22 mouse cellular contexts compared by ENCODE assay signal in genomic region chr5:88693057-88693456, GRCm38 (mm10). TPM values are rescaled to one million over a fixed set of nuclear protein-coding genes. Genes with fewer than 3 reads are reported as not detected.
DNase-seq lines count a peak whose midpoint lies in the region; ATAC-seq and TF ChIP-seq lines count a peak whose summit lies in the region.
"Had no signal": no experiment of that assay in that cellular context is flagged by ENCODE, and none has a peak within 500 bp of the region (broad histone marks: within the 10 kb centered on the region; RNA-seq: fewer than 3 reads in every experiment).

No protein-coding gene starts in this region.

- H3K27ac ChIP-seq in heart, adult 2 months: no peak overlapping the region
- H3K27ac ChIP-seq in lung, embryonic 14.5 days (ENCODE audit: low read depth): no peak overlapping the region
- H3K27ac ChIP-seq in CH12.LX (ENCODE audit: insufficient read depth, low read depth): no peak overlapping the region
- H3K27ac ChIP-seq in hindbrain, embryonic 10.5 days: no peak overlapping the region
- H3K27ac ChIP-seq: embryonic facial prominence, embryonic 10.5 days; forebrain, embryonic 13.5 days; heart, embryonic 13.5 days; hindbrain, embryonic 12.5 days had no signal

- no peak for TF ChIP-seq EP300 in heart, adult 2 months (IDR thresholded peaks at IDR 0.05; ENCODE audit: insufficient read depth, low read depth, low read length)
- no peak for TF ChIP-seq EP300 in CH12.LX (IDR thresholded peaks at IDR 0.05; ENCODE audit: low read length)

- H3K4me2 ChIP-seq in lung, embryonic 14.5 days: no peak overlapping the region
- H3K4me2 ChIP-seq in CH12.LX (ENCODE audit: insufficient read depth, low read depth, poor library complexity, severe bottlenecking): no peak overlapping the region
- H3K4me2 ChIP-seq: forebrain, embryonic 13.5 days; heart, embryonic 13.5 days; hindbrain, embryonic 12.5 days had no signal

- no peak overlapping the region for H3K9ac ChIP-seq in heart, adult 2 months (ENCODE audit: low read depth, low read length)
- H3K9ac ChIP-seq in lung, embryonic 14.5 days: no peak overlapping the region
- no peak overlapping the region for H3K9ac ChIP-seq in CH12.LX (ENCODE audit: insufficient read depth, low read depth)
- H3K9ac ChIP-seq: forebrain, embryonic 13.5 days; forebrain, postnatal 0 days; heart, embryonic 13.5 days; hindbrain, embryonic 12.5 days had no signal

- intact Hi-C loops in heart, adult 2 months (cut with DNase I): no loop called here

- no peak for DNase-seq in heart, adult 2 months
- DNase-seq in heart, adult 18-20 months: no peak
- no peak for DNase-seq in lung, embryonic 14.5 days
- no peak for DNase-seq in lung, postnatal 14 days
- no peak for DNase-seq in CH12.LX (ENCODE audit: extremely low read depth)
- DNase-seq in splenic B cell, adult 2 months (ENCODE audit: low read depth, low spot score): peak; percentile 17
- DNase-seq in hindbrain, embryonic 10.5 days (ENCODE audit: low spot score): no peak
- no peak for DNase-seq in ovary, adult 18-20 months (ENCODE audit: low spot score)
- DNase-seq: adrenal gland, postnatal 14 days; cerebellum, adult 11-12 months; cerebellum, adult 9-10 months; cerebellum, postnatal 36 days; forebrain, postnatal 0 days; gastrocnemius, postnatal 14 days; heart, postnatal 36 days had no signal

- dilution Hi-C loops in CH12.LX (cut with MboI; ENCODE audit: extremely low pct_ligation_motif_present, extremely low pct_unique_long_range_greater_than_20kb, low sequenced_read_pairs): no loop called here

- peak; percentile 14; the same call in 1 of the 2 replicates for TF ChIP-seq CTCF in heart, adult 2 months (IDR thresholded peaks at IDR 0.05)
- 0 out of 2 replicates have a peak, but pooled peaks have one; percentile 2 for TF ChIP-seq CTCF in lung, embryonic 14.5 days (IDR thresholded peaks at IDR 0.05; ENCODE audit: low read depth)
- no peak for TF ChIP-seq CTCF in CH12.LX (conservative IDR thresholded peaks at IDR 0.05 in 1 of 2, IDR thresholded peaks at IDR 0.05 in 1 of 2; ENCODE audit: low read depth in 2 of 2, low read length in 2 of 2)

- TF ChIP-seq POLR2A in heart, adult 2 months (IDR thresholded peaks at IDR 0.05; ENCODE audit: insufficient read depth, low read depth, low read length): no peak
- TF ChIP-seq POLR2A in CH12.LX (IDR thresholded peaks at IDR 0.05; ENCODE audit: low read depth, low read length): no peak

- TF ChIP-seq RAD21 in CH12.LX (IDR thresholded peaks at IDR 0.05; ENCODE audit: low read depth, low read length): peak; percentile 17; the same call in 1 of the 2 replicates

- H3K9me3 ChIP-seq in lung, embryonic 14.5 days (ENCODE audit: low read depth, low read length): no peaks in the 10 kb centered on the region
- no peaks in the 10 kb centered on the region for H3K9me3 ChIP-seq in CH12.LX (replicated peaks; ENCODE audit: low read length)
- H3K9me3 ChIP-seq in hindbrain, embryonic 10.5 days: no peaks in the 10 kb centered on the region
- H3K9me3 ChIP-seq: embryonic facial prominence, embryonic 10.5 days; forebrain, embryonic 13.5 days; G1E; heart, embryonic 13.5 days; hindbrain, embryonic 12.5 days had no signal

- in situ Hi-C loops in CH12.LX (cut with MboI; ENCODE audit: low pct_ligation_motif_present, low pct_unique_long_range_greater_than_20kb, low sequenced_read_pairs): no loop called here

- no peaks in the 10 kb centered on the region for H3K36me3 ChIP-seq in heart, adult 2 months (ENCODE audit: control insufficient read depth, insufficient read depth, low read length)
- H3K36me3 ChIP-seq in lung, embryonic 14.5 days (ENCODE audit: insufficient read depth): no peaks in the 10 kb centered on the region
- H3K36me3 ChIP-seq in CH12.LX (replicated peaks in 1 of 2; ENCODE audit: control insufficient read depth in 1 of 2, insufficient read depth in 1 of 2, low read length in 1 of 2): no peaks in the 10 kb centered on the region
- no peaks in the 10 kb centered on the region for H3K36me3 ChIP-seq in splenic B cell, adult 2 months (ENCODE audit: control insufficient read depth, insufficient read depth, low read length, poor library complexity, severe bottlenecking)
- H3K36me3 ChIP-seq in hindbrain, embryonic 10.5 days: no peaks in the 10 kb centered on the region
- H3K36me3 ChIP-seq: embryonic facial prominence, embryonic 10.5 days; G1E; heart, embryonic 13.5 days; hindbrain, embryonic 12.5 days had no signal

- no peak for ATAC-seq in lung, embryonic 14.5 days (ENCODE audit: insufficient read depth)
- ATAC-seq: activated CD4-positive, CD25-positive, alpha-beta regulatory T cell, adult 4 months; forebrain, embryonic 13.5 days; forebrain, postnatal 0 days; hindbrain, embryonic 16.5 days had no signal

- H3K4me3 ChIP-seq in heart, adult 2 months: no peak overlapping the region
- no peak overlapping the region for H3K4me3 ChIP-seq in lung, embryonic 14.5 days (ENCODE audit: low read depth, low read length)
- H3K4me3 ChIP-seq in CH12.LX (replicated peaks in 1 of 3; ENCODE audit: low read depth in 2 of 3, low read length in 2 of 3, poor library complexity in 1 of 3): no peak overlapping the region
- H3K4me3 ChIP-seq in hindbrain, embryonic 10.5 days: no peak overlapping the region
- H3K4me3 ChIP-seq: embryonic facial prominence, embryonic 10.5 days; forebrain, embryonic 13.5 days; heart, embryonic 13.5 days; hindbrain, embryonic 12.5 days had no signal

- no peaks in the 10 kb centered on the region for H3K4me1 ChIP-seq in heart, adult 2 months (ENCODE audit: control insufficient read depth, insufficient read depth, low read length)
- H3K4me1 ChIP-seq in lung, embryonic 14.5 days (ENCODE audit: insufficient read depth): no peaks in the 10 kb centered on the region
- peaks cover 0 to 3% of the 10 kb centered on the region in 2 experiments; a peak in 1 of 4 replicates for H3K4me1 ChIP-seq in CH12.LX (ENCODE audit: control insufficient read depth in 1 of 2, insufficient read depth in 2 of 2)
- H3K4me1 ChIP-seq in hindbrain, embryonic 10.5 days (replicated peaks): no peaks in the 10 kb centered on the region
- H3K4me1 ChIP-seq: embryonic facial prominence, embryonic 10.5 days; forebrain, embryonic 13.5 days; hindbrain, embryonic 12.5 days had no signal

- H3K79me2 ChIP-seq in heart, adult 2 months (replicated peaks; ENCODE audit: control insufficient read depth, insufficient read depth, low read length): no peaks in the 10 kb centered on the region
- no peaks in the 10 kb centered on the region for H3K79me2 ChIP-seq in CH12.LX (replicated peaks; ENCODE audit: control insufficient read depth, extremely low read depth, insufficient read depth, poor library complexity, severe bottlenecking)

- no peaks in the 10 kb centered on the region for H3K27me3 ChIP-seq in heart, adult 2 months (ENCODE audit: control insufficient read depth, insufficient read depth, low read length)
- no peaks in the 10 kb centered on the region for H3K27me3 ChIP-seq in lung, embryonic 14.5 days (ENCODE audit: insufficient read depth, low read length)
- H3K27me3 ChIP-seq in CH12.LX (replicated peaks): no peaks in the 10 kb centered on the region
- H3K27me3 ChIP-seq in splenic B cell, adult 2 months (ENCODE audit: control insufficient read depth, insufficient read depth, low read length, poor library complexity, severe bottlenecking): no peaks in the 10 kb centered on the region
- no peaks in the 10 kb centered on the region for H3K27me3 ChIP-seq in hindbrain, embryonic 10.5 days (ENCODE audit: insufficient read depth, poor library complexity, severe bottlenecking)
- H3K27me3 ChIP-seq: forebrain, embryonic 13.5 days; heart, embryonic 13.5 days; hindbrain, embryonic 12.5 days had no signal

TF ChIP-seq in CH12.LX, 34 proteins besides CTCF, POLR2A, EP300 and RAD21:
- no peak for TF ChIP-seq GABPA (IDR thresholded peaks at IDR 0.05; ENCODE audit: insufficient replicate concordance, low read depth, low read length)
- TF ChIP-seq MYC (IDR thresholded peaks at IDR 0.05; ENCODE audit: low read depth, low read length): peak; percentile 57; the same call in 1 of the 2 replicates
- no peak for TF ChIP-seq ZMIZ1 (IDR thresholded peaks at IDR 0.05; ENCODE audit: low read depth, low read length)
- TF ChIP-seq ZC3H11A (IDR thresholded peaks at IDR 0.05; ENCODE audit: low read depth, low read length): no peak
- TF ChIP-seq TBP (conservative IDR thresholded peaks at IDR 0.05; ENCODE audit: low read depth, low read length): no peak

RNA-seq across cellular contexts. Expression of gene Grsf1, which starts 17.1 kb away (rescaled TPM):
- total RNA-seq in heart, adult 2 months (2021): 100 to 1,000 TPM; 187 to 211 TPM
- polyA plus RNA-seq in heart, adult 2 months (2012; rRNA removed): 63.6 and 111 TPM in 2 replicates
- 100 to 1,000 TPM; 208 to 215 TPM for total RNA-seq in heart, adult 18-20 months (2021)
- polyA plus RNA-seq in lung, embryonic 14.5 days (2014; fragmentation: Nextera tagmentation; extraction: Ambion mirVana): 71.4 and 73.3 TPM in 2 replicates
- 56.8 and 60.5 TPM in 2 replicates for total RNA-seq in CH12.LX (2012; rRNA removed)
- 109 and 115 TPM in 2 replicates for total RNA-seq in CH12.LX (2014; rRNA removed)
- polyA plus RNA-seq in CH12.LX (2012; ENCODE audit: insufficient read length, low read depth): 100 and 126 TPM in 2 replicates
- 76.0 and 81.2 TPM in 2 replicates for polyA plus RNA-seq in hindbrain, embryonic 10.5 days (2016; fragmentation: Nextera tagmentation; extraction: Ambion mirVana)

RNA-seq across cellular contexts. Expression of gene Mob1b, which starts 27.6 kb away (rescaled TPM):
- total RNA-seq in heart, adult 2 months (2021): 10 to 100 TPM; 18.1 to 23.0 TPM
- polyA plus RNA-seq in heart, adult 2 months (2012; rRNA removed): 4.6 and 11.9 TPM in 2 replicates
- total RNA-seq in heart, adult 18-20 months (2021): 10 to 100 TPM; 19.1 to 20.5 TPM
- polyA plus RNA-seq in lung, embryonic 14.5 days (2014; fragmentation: Nextera tagmentation; extraction: Ambion mirVana): 16.0 and 17.1 TPM in 2 replicates
- 7.0 and 7.6 TPM in 2 replicates for total RNA-seq in CH12.LX (2012; rRNA removed)
- total RNA-seq in CH12.LX (2014; rRNA removed): 11.9 and 13.0 TPM in 2 replicates
- polyA plus RNA-seq in CH12.LX (2012; ENCODE audit: insufficient read length, low read depth): 9.0 and 10.5 TPM in 2 replicates
- 10.8 TPM in 2 replicates for polyA plus RNA-seq in hindbrain, embryonic 10.5 days (2016; fragmentation: Nextera tagmentation; extraction: Ambion mirVana)

Comparison
In these comparisons a context has a peak if more than half of its experiments do, and no peak if none do; other contexts are left out.
1. CTCF ChIP-seq: peak in heart, adult 2 months (single experiment) and lung, embryonic 14.5 days (single experiment); none in CH12.LX (0 of 2).